Mouse (Mus musculus) heart, embryonic 14.5 days (tissue): ENCODE measurements at regions not wholly inside any gene's neighbourhood (a gene's known extent, or its start where the extent isn't known, plus 50 kb on each side); places are given as distances from the start of the nearest gene placed in this dataset.

Experiments used
- ATAC-seq: fragments of 200-750 bp; cut with Nextera tagmentation; 2 replicates; pipeline ENCODE4 v1.8.0; 2017; ENCODE audit warnings: low read depth, moderate TSS enrichment; ENCODE audit not compliant: insufficient number of reproducible peaks, insufficient read depth, low FRiP score
- H3K27ac ChIP-seq, 2 experiments: fragments of 200-500 bp in 1 of 2; fragments of 300-500 bp in 1 of 2; sonication (generic) in 1 of 2; replicated peaks in 1 of 2; 2 replicates each; pipeline ENCODE4 v1.5.1; 2012 to 2014; ENCODE audit warnings: low read depth in 2 of 2, low read length in 2 of 2, control low read depth in 1 of 2, mild to moderate bottlenecking in 1 of 2, mixed read lengths in 1 of 2; ENCODE audit not compliant: control insufficient read depth in 1 of 2, insufficient read depth in 1 of 2
- H3K27me3 ChIP-seq: fragments of 300-500 bp; sonication (generic); 2 replicates; pipeline ENCODE4 v1.6.1; 2014; ENCODE audit warnings: mild to moderate bottlenecking, low read length, control low read depth; ENCODE audit not compliant: control insufficient read depth, insufficient read depth
- H3K36me3 ChIP-seq: fragments of 300-500 bp; sonication (generic); 2 replicates; pipeline ENCODE4 v1.6.1; 2014; ENCODE audit warnings: mild to moderate bottlenecking, control low read depth, low read length, mixed read lengths; ENCODE audit not compliant: control insufficient read depth, insufficient read depth
- H3K4me1 ChIP-seq, 2 experiments: fragments of 200-500 bp in 1 of 2; fragments of 300-500 bp in 1 of 2; sonication (generic) in 1 of 2; 2 replicates each; pipeline ENCODE4 v1.6.1; 2012 to 2014; ENCODE audit warnings: low read length in 2 of 2, control low read depth in 1 of 2, mixed read lengths in 1 of 2; ENCODE audit not compliant: control insufficient read depth in 2 of 2, insufficient read depth in 2 of 2
- H3K4me2 ChIP-seq: fragments of 300-500 bp; sonication (generic); 2 replicates; pipeline ENCODE4 v1.6.1; 2014; ENCODE audit warnings: mild to moderate bottlenecking, low read length
- H3K4me3 ChIP-seq, 2 experiments: fragments of 200-500 bp in 1 of 2; fragments of 300-500 bp in 1 of 2; sonication (generic) in 1 of 2; 2 replicates each; pipeline ENCODE4 v1.5.1; 2012 to 2014; ENCODE audit warnings: low read length in 2 of 2, mild to moderate bottlenecking in 2 of 2, control low read depth in 1 of 2, low read depth in 1 of 2, moderate library complexity in 1 of 2; ENCODE audit not compliant: control insufficient read depth in 1 of 2, insufficient read depth in 1 of 2
- H3K9ac ChIP-seq: fragments of 300-500 bp; sonication (generic); 2 replicates; pipeline ENCODE4 v1.6.1; 2014; ENCODE audit warnings: mild to moderate bottlenecking, low read length
- H3K9me3 ChIP-seq: fragments of 300-500 bp; sonication (generic); 2 replicates; pipeline ENCODE4 v1.6.1; 2016; ENCODE audit warnings: low read length, control low read depth; ENCODE audit not compliant: control insufficient read depth
- WGBS: fragments of 180-500 bp; shearing (Covaris S2); extraction: QIAGEN DNeasy Blood & Tissue Kit; methylation state at CpG from one replicate; pipeline ENCODE4 v1.1.7; 2014; 5-methylcytosine and 5-hydroxymethylcytosine counted together

GRCm38 (mm10) chr3:156208420-156208819 lies 353.2 kb upstream of the Negr1 start:
- Histone ChIP-seq H3K4me1 (peaks cover 2 to 6% of the 10 kb centered on the region in 2 experiments; a peak in 3 of 4 replicates), H3K27me3 (no peaks in the 10 kb centered on the region), H3K9ac (no peak overlapping the region), H3K9me3 (no peaks in the 10 kb centered on the region), H3K4me3 (no peak overlapping the region), H3K36me3 (no peaks in the 10 kb centered on the region), H3K4me2 (no peak overlapping the region), H3K27ac (peak overlapping the region in 1 of 2 experiments; percentile 43; a peak in 1 of 4 replicates)
- ATAC-seq = no peak
- WGBS = 13% methylated on average over 1 of the region's 1 CpGs

- no peak overlapping the region for H3K27ac ChIP-seq
- ATAC-seq = no peak
- WGBS = 86% methylated on average over 4 of the region's 4 CpGs
- peaks cover 2 to 13% of the 10 kb centered on the region in 2 experiments for H3K4me1 ChIP-seq
- H3K36me3 ChIP-seq = no peaks in the 10 kb centered on the region
- no peaks in the 10 kb centered on the region for H3K27me3 ChIP-seq
- no peak overlapping the region for H3K4me3 ChIP-seq
- no peak overlapping the region for H3K4me2 ChIP-seq
- H3K9me3 ChIP-seq = no peaks in the 10 kb centered on the region
- no peak overlapping the region for H3K9ac ChIP-seq
These were observed 350.8 kb upstream of the Negr1 start for GRCm38 (mm10) chr3:156210827-156211226.

- Histone ChIP-seq H3K4me1 (peaks cover 2 to 7% of the 10 kb centered on the region in 2 experiments), H3K4me2 (peak overlapping the region; percentile 32; the same call in 1 of the 2 replicates), H3K4me3 (no peak overlapping the region), H3K9ac (no peak overlapping the region), H3K27ac (peak overlapping the region; percentile 37 to 53; a peak in 3 of 4 replicates), H3K36me3 (no peaks in the 10 kb centered on the region), H3K27me3 (no peaks in the 10 kb centered on the region), H3K9me3 (no peaks in the 10 kb centered on the region)
- 4% methylated on average over 1 of the region's 1 CpGs for WGBS
- ATAC-seq = no peak
These were observed 346.8 kb upstream of the Negr1 start for GRCm38 (mm10) chr3:156214823-156215222.

GRCm38 (mm10) chr3:156232111-156232510 lies 329.5 kb upstream of the Negr1 start:
- no peak overlapping the region for H3K9ac ChIP-seq
- H3K4me3 ChIP-seq = no peak overlapping the region
- 78% methylated on average over 2 of the region's 2 CpGs for WGBS
- H3K4me2 ChIP-seq = no peak overlapping the region
- ATAC-seq = no peak
- H3K27me3 ChIP-seq = no peaks in the 10 kb centered on the region
- no peaks in the 10 kb centered on the region for H3K9me3 ChIP-seq
- H3K27ac ChIP-seq = no peak overlapping the region
- no peaks in the 10 kb centered on the region for H3K36me3 ChIP-seq
- H3K4me1 ChIP-seq = no peaks in the 10 kb centered on the region

- Histone ChIP-seq H3K27ac (no peak overlapping the region), H3K4me2 (no peak overlapping the region), H3K4me3 (no peak overlapping the region), H3K9me3 (no peaks in the 10 kb centered on the region), H3K9ac (no peak overlapping the region), H3K4me1 (no peaks in the 10 kb centered on the region), H3K27me3 (no peaks in the 10 kb centered on the region), H3K36me3 (no peaks in the 10 kb centered on the region)
- 81% methylated on average over 4 of the region's 4 CpGs for WGBS
- ATAC-seq = no peak
These were observed 325.6 kb upstream of the Negr1 start for GRCm38 (mm10) chr3:156235955-156236354.

GRCm38 (mm10) chr3:156252256-156252861 lies 309.2 kb upstream of the Negr1 start:
- Histone ChIP-seq H3K4me3 (no peak overlapping the region), H3K4me1 (no peaks in the 10 kb centered on the region), H3K27ac (no peak overlapping the region), H3K27me3 (no peaks in the 10 kb centered on the region), H3K4me2 (no peak overlapping the region), H3K9me3 (0 out of 2 replicates have a peak, but pooled peaks cover 2% of the 10 kb centered on the region), H3K9ac (no peak overlapping the region), H3K36me3 (no peaks in the 10 kb centered on the region)
- ATAC-seq = no peak
- 84% methylated on average over 6 of the region's 6 CpGs for WGBS

- no peak for ATAC-seq
- H3K9me3 ChIP-seq = 0 out of 2 replicates have a peak, but pooled peaks cover 2% of the 10 kb centered on the region
- no peaks in the 10 kb centered on the region for H3K27me3 ChIP-seq
- no peaks in the 10 kb centered on the region for H3K36me3 ChIP-seq
- H3K4me1 ChIP-seq = no peaks in the 10 kb centered on the region
- H3K27ac ChIP-seq = no peak overlapping the region
- no peak overlapping the region for H3K9ac ChIP-seq
- no peak overlapping the region for H3K4me2 ChIP-seq
- WGBS = 81% methylated on average over 7 of the region's 7 CpGs
- H3K4me3 ChIP-seq = no peak overlapping the region
These were observed 308.2 kb upstream of the Negr1 start for GRCm38 (mm10) chr3:156253172-156253934.
